Mouse (Mus musculus) testis, adult 2 months (tissue): ENCODE data around the gene Fkrp.

Experiments
- CTCF ChIP-seq: fragments of 200-500 bp; IDR thresholded peaks from 2 replicates; pipeline ENCODE4 v1.5.1; 2012; ENCODE audit warnings: low read depth, mild to moderate bottlenecking, inconsistent platforms, low read length, moderate library complexity; ENCODE audit not compliant: control insufficient read depth, insufficient read depth, insufficient replicate concordance
- POLR2A ChIP-seq: fragments of 200-500 bp; IDR thresholded peaks from 2 replicates; pipeline ENCODE4 v1.6.1; 2012; ENCODE audit warnings: low read depth, mild to moderate bottlenecking, inconsistent platforms, low read length, moderate library complexity; ENCODE audit not compliant: control insufficient read depth

DNA sequence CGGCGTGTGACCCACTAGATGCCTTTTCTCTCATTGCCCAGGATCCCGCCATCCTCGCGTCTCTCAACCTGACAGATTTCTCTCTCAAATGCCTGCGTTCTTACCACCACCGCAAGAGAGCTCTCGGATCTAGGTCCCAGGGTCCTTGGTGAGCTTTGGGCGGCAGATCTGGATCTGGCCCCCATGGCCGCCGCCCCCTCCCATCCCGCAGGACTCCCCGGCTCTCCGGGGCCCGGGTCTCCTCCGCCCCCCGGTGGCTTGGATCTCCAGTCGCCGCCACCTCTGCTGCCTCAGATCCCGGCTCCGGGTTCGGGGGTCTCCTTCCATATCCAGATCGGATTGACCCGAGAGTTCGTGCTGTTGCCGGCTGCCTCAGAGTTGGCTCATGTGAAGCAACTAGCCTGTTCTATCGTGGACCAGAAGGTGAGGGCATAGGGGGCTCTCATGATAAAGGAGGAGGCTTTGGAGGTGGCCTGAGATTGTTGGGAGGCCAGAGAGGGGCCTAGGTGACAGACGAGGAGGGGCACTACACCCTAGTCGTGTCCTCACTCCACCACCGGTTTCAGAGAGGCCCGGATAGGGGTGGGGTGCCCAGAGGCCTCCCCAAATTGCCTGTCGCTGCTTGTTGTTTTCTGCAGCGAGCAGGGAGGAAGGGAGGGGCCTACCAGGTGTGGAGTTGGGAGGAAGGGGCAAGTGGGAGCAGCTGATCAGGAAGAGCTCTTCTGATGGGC, 27.1 kb upstream of the Fkrp start:
- TF ChIP-seq CTCF = no peak
- no peak for TF ChIP-seq POLR2A
